Mouse (Mus musculus) hindbrain, embryonic 14.5 days (tissue): ENCODE measurements around the gene Vwa3a. TPM values are rescaled to one million over a fixed set of nuclear protein-coding genes. Genes with fewer than 3 reads are reported as not detected.

Source experiments
- ATAC-seq: fragments of 200-750 bp; cut with Nextera tagmentation; 2 replicates; pipeline ENCODE4 v1.8.0; 2017; ENCODE audit warnings: moderate number of reproducible peaks, mild to moderate bottlenecking, moderate TSS enrichment, moderate library complexity; ENCODE audit not compliant: low FRiP score
- DNase-seq: peaks from one replicate; pipeline ENCODE4 v3.0.0-alpha.2; 2015; ENCODE audit warnings: low spot score
- H3K27ac ChIP-seq: fragments of 300-500 bp; sonication (generic); 2 replicates; pipeline ENCODE4 v1.5.1; 2014; ENCODE audit warnings: mild to moderate bottlenecking, moderate library complexity
- H3K27me3 ChIP-seq: fragments of 300-500 bp; sonication (generic); 2 replicates; pipeline ENCODE4 v1.6.1; 2014; ENCODE audit warnings: mild to moderate bottlenecking, low read length, mixed read lengths; ENCODE audit not compliant: control insufficient read depth, insufficient read depth
- H3K36me3 ChIP-seq: fragments of 300-500 bp; sonication (generic); replicated peaks from 2 replicates; pipeline ENCODE4 v1.6.1; 2014; ENCODE audit not compliant: control insufficient read depth, insufficient read depth
- H3K4me1 ChIP-seq: fragments of 300-500 bp; sonication (generic); replicated peaks from 2 replicates; pipeline ENCODE4 v1.6.1; 2014; ENCODE audit warnings: antibody characterized with exemption, low read length, mixed read lengths; ENCODE audit not compliant: control insufficient read depth, insufficient read depth
- H3K4me2 ChIP-seq: fragments of 300-500 bp; sonication (generic); replicated peaks from 2 replicates; pipeline ENCODE4 v1.6.1; 2014; ENCODE audit warnings: mild to moderate bottlenecking, moderate library complexity
- H3K4me3 ChIP-seq: fragments of 300-500 bp; sonication (generic); replicated peaks from 2 replicates; pipeline ENCODE4 v1.5.1; 2014; ENCODE audit warnings: mild to moderate bottlenecking, low read length
- H3K9ac ChIP-seq: fragments of 300-500 bp; sonication (generic); 2 replicates; pipeline ENCODE4 v1.6.1; 2014
- H3K9me3 ChIP-seq: fragments of 300-500 bp; sonication (generic); 2 replicates; pipeline ENCODE4 v1.6.1; 2016; ENCODE audit warnings: low read length; ENCODE audit not compliant: control insufficient read depth
- WGBS: fragments of 180-500 bp; shearing (Covaris S2); extraction: QIAGEN DNeasy Blood & Tissue Kit; methylation state at CpG from one replicate; pipeline ENCODE4 v1.1.7; 2014; 5-methylcytosine and 5-hydroxymethylcytosine counted together
- polyA plus RNA-seq: library from polyadenylated mRNA; unstranded; fragments of >200 nt; fragmentation: Nextera tagmentation; extraction: Ambion mirVana; gene quantifications from 2 replicates; pipeline ENCODE4 v1.2.1, GENCODE M21; 2014

The Vwa3a gene
- polyA plus RNA-seq, 1 experiment from 2014 or later = 2.6 TPM

DNA sequence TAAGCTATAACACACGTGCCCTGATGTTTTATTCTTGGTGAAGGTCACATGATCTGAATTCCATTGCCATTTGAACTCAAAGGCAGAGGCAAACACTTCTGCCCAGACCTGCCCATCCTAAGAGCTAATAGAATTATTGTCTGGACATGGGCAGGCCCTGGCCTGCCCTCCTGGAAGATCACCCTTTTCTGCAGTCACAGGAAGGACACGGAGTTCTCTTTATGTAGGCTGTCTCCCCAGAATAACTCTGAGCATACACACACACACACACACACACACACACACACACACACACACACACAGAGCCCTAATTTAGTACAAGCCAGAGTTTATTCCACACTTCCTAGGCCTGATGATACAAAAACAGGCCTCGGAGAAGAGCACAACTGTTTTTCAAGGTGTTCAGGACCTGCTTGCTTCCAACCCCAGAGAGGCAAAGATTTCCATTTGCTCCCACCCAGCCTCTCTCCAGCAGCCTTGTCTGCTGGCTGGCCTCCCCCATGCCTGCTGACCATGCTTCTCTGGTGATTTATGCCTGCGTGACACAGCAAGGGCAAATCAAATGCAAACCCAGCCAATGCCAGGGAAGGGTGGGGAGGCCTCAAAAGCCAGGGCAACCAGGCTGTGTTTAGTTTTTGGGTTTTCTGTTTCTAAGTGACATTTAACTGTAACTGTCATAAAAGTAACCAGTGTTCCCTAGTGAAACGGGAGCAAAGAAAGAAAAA is 99.5 kb downstream of the Vwa3a start:
- H3K4me2 ChIP-seq = no peak overlapping the region
- no peaks in the 10 kb centered on the region for H3K4me1 ChIP-seq
- no peaks in the 10 kb centered on the region for H3K36me3 ChIP-seq
- no peak overlapping the region for H3K9ac ChIP-seq
- DNase-seq (no peak), ATAC-seq (no peak)
- no peaks in the 10 kb centered on the region for H3K27me3 ChIP-seq
- no peak overlapping the region for H3K4me3 ChIP-seq
- 69% methylated on average over 5 of the region's 5 CpGs for WGBS
- H3K27ac ChIP-seq = no peak overlapping the region
- H3K9me3 ChIP-seq = no peaks in the 10 kb centered on the region

DNA sequence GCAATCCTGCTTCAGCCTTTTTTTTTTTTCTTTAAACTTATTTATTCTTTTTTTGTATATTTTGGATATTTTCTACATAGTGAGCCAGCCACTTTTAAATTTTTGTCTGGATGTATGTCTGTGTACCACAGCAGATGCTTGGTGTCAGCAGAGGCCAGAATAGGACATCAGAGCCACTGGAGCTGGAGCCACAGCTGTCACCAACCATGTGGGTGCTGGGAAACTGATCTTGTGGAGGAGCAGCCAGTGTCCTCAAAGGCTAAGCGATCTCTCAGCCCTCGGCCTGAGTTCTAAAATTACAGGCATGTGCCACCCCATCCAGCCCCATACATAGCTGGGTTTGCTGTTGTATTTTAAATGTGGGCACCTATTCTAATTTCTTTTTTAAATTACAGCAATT is 100.7 kb downstream of the Vwa3a start:
- no peak overlapping the region for H3K4me2 ChIP-seq
- DNase-seq (no peak), ATAC-seq (no peak)
- H3K4me3 ChIP-seq = no peak overlapping the region
- H3K9ac ChIP-seq = no peak overlapping the region
- no peak overlapping the region for H3K27ac ChIP-seq
- H3K36me3 ChIP-seq = no peaks in the 10 kb centered on the region
- 80% methylated on average over 2 of the region's 2 CpGs for WGBS
- H3K4me1 ChIP-seq = peaks cover 7% of the 10 kb centered on the region
- no peaks in the 10 kb centered on the region for H3K9me3 ChIP-seq
- H3K27me3 ChIP-seq = no peaks in the 10 kb centered on the region

DNA sequence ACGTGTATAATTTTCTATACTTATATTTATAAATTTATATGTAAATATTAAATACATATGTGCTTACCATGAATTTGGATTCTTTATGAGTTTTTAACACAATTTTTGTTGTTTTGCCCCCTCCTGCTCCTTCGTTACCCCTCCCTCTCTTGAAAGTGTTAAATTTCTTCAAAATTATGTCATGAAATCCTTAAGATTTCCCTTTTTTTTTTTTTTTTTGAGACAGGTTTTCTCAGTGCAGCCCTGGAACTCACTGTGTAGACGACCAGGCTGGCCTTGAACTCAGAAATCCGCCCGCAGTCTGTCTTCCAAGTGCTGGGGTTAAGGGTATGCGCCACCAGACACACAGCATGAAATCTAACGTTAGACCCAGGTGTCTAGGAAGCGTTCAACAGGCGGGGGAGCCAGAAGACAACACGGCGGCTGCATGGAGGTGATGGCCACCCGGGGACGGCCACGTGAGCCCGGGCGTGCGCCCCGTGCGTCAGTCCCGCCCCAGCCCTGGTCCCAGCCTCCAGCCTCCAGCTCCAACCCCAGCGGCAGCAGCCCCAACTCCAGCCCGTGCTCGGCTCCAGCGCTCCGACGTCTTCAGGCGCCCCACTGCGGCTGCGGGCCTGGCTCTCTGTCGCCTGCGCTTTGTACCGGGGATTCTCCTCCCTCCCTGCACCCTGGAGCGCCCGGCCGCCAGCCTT is 103.4 kb downstream of the Vwa3a start, which contains the start of gene Eef2k:
Eef2k (plus strand) TSS at position 487 of the 692 bp plus-strand sequence.
- Histone ChIP-seq H3K9ac (peak within 1 kb of the TSS; percentile 78), H3K4me1 (peaks cover 12% of the 10 kb centered on the region), H3K27me3 (no peaks in the 10 kb centered on the region), H3K4me2 (peak within 1 kb of the TSS; percentile 64), H3K36me3 (no peaks in the 10 kb centered on the region), H3K27ac (peak within 1 kb of the TSS; percentile 91), H3K9me3 (no peaks in the 10 kb centered on the region), H3K4me3 (peak within 1 kb of the TSS; percentile 56)
- 3% methylated on average over 34 of the region's 35 CpGs for WGBS
- DNase-seq (peak; percentile 86), ATAC-seq (peak; percentile 90)

DNA sequence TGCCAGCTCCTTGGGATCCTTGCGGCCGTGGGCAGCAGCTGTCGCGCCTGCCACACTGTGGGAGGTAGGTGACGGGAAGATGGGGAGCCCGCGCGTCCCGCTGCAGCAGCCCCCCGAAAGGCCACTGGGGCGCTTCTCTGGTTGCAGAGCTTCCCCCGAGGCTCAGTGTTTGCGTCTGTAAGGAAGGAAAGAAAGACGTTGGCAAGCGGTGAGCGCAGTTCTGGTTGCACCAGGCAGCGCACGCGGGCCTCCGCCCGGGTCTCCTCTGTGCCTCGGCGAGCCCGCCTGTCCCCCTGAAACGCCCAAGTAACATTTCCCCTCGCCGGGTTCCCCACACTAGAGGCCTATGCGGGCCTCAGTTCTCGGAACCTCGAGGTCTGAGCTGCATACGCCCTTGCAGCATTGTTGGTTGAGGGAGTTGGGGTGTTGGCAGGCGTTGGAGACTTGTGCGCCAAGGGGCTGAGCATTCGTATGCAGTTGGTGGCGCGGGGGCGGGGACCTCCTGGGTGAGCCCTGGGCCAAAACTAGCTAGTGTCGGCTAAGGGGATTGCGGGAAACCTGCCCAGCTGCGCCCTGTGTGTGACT is 104.0 kb downstream of the Vwa3a start:
- DNase-seq (peak; percentile 69), ATAC-seq (peak; percentile 80)
- Histone ChIP-seq H3K9me3 (no peaks in the 10 kb centered on the region), H3K9ac (peak overlapping the region; percentile 78), H3K4me3 (peak overlapping the region; percentile 56), H3K4me1 (peaks cover 12% of the 10 kb centered on the region), H3K4me2 (peak overlapping the region; percentile 64), H3K27ac (peak overlapping the region; percentile 91), H3K36me3 (no peaks in the 10 kb centered on the region), H3K27me3 (no peaks in the 10 kb centered on the region)
- WGBS = under 1% methylated on average over 40 of the region's 40 CpGs

DNA sequence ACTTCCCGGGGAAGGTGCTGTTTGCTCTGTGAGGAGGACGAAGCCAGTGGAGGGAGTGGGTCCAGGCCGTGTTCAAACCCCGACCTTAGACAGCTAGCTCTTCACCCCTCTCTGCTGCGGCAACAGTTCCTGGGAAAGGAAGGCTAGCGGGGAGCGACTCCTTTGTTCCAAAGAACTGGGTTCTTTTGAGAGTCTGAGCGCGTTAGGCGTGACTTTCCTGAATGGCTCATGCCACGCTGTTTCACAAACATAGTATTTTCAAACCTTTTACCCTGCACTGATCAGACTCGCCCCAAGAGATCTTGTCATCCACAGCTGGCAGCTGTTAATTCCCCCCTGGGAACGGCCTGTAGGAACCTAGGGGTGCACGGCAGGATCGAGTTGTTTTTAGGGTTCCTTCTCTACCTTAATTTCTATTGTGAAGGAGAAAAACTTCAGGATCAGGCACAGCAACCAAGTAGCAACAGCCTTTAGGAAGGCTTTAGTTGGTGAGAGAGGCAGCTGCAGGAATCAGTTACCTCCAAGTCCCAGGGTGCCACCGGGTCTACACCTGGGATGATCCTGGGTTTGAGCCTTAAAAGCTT is 104.8 kb downstream of the Vwa3a start:
- Histone ChIP-seq H3K9ac (peak overlapping the region; percentile 78), H3K27me3 (no peaks in the 10 kb centered on the region), H3K9me3 (no peaks in the 10 kb centered on the region), H3K4me3 (peak overlapping the region; percentile 56), H3K4me2 (peak overlapping the region; percentile 64), H3K4me1 (peaks cover 12% of the 10 kb centered on the region), H3K36me3 (no peaks in the 10 kb centered on the region), H3K27ac (peak overlapping the region; percentile 91)
- peak; percentile 45 for DNase-seq
- ATAC-seq = peak; percentile 15; the same call in 1 of the 2 replicates
- WGBS = under 1% methylated on average over 16 of the region's 16 CpGs

DNA sequence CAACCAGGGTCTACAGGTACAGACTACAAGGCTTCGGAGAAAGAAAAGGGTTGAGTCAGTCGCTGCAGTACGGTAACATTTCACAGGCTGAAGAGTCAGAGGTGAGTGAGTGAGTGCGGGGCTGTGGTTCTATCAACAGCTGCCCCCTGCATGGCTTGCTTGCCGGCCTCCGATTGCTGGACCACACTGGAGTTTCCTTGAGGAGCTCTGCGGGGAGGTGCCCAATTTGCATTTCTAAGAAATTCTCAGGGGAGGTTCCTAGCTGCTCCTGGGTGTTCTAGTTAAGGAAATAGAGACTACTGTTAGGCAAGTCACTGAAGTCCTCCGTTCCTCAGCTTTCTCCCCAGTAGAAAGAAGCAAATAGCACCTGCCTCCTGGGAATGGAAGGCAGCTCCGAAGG is 105.6 kb downstream of the Vwa3a start:
- peak overlapping the region; percentile 78 for H3K9ac ChIP-seq
- H3K4me2 ChIP-seq = peak overlapping the region; percentile 64
- DNase-seq = no peak
- no peaks in the 10 kb centered on the region for H3K27me3 ChIP-seq
- no peaks in the 10 kb centered on the region for H3K9me3 ChIP-seq
- H3K36me3 ChIP-seq = no peaks in the 10 kb centered on the region
- ATAC-seq = no peak
- H3K4me3 ChIP-seq = peak overlapping the region; percentile 56
- H3K27ac ChIP-seq = 0 out of 2 replicates have a peak overlapping the region, but pooled peaks have one; percentile 91
- peaks cover 12% of the 10 kb centered on the region for H3K4me1 ChIP-seq
- WGBS = 5% methylated on average over 9 of the region's 9 CpGs

DNA sequence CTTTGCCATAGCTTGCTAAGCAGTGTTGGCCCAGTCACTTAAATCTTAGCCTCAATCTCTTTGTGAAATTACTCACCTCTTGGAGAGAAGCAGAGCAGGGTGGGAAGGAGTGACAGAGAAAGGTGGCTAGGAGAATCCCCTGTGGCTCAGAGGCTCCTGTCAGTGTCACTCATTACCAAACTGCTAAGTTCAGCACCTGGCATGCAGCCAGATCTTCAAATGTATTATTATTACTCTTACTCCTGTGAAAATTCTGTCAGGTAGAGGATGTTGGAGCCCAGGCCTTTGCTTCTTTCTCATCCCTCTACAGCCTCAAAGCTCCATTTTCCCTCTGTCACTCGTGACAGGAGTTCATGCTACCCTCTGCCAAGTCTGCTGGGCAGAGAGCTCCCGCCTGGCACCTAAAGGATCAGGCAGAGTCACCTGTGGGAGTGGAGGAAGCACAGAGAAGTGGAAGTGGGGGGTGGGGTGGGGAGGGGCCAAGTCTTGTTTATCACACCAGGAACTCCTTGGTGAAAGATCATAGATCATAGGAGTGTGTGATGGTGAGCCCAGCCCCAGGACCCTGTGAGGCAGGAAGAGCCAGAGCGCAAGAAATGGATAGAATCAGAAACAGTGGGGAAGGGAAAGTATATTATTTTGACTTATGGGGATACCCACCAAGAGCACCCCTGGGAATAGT is 109.9 kb downstream of the Vwa3a start:
- H3K4me3 ChIP-seq = no peak overlapping the region
- H3K27ac ChIP-seq = no peak overlapping the region
- H3K4me1 ChIP-seq = peaks cover 27% of the 10 kb centered on the region
- no peaks in the 10 kb centered on the region for H3K9me3 ChIP-seq
- no peak overlapping the region for H3K4me2 ChIP-seq
- no peak for DNase-seq
- no peaks in the 10 kb centered on the region for H3K27me3 ChIP-seq
- no peaks in the 10 kb centered on the region for H3K36me3 ChIP-seq
- WGBS = 89% methylated on average over 3 of the region's 3 CpGs
- ATAC-seq = no peak
- no peak overlapping the region for H3K9ac ChIP-seq

DNA sequence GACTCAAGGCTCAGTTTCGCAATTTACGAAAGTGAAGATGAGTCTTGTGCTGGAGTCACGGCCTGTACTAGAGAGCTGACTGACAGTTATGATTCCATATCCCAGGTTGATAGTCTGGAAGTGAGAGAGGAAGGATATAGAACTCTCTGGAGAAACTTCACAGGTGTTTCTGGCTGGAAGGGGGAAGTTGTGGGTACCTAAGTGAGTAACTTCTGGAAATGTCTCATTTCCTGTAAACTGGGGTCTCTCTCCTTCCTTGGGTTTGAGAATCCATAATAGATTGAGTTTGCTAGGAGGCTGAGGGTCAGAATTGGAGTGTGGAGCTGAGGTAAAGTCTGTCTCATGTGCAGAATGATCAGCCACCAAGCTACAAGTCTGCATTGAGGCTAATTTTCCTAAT is 111.0 kb downstream of the Vwa3a start:
- H3K9me3 ChIP-seq = no peaks in the 10 kb centered on the region
- H3K27me3 ChIP-seq = no peaks in the 10 kb centered on the region
- H3K27ac ChIP-seq = no peak overlapping the region
- H3K9ac ChIP-seq = no peak overlapping the region
- no peak overlapping the region for H3K4me3 ChIP-seq
- H3K4me1 ChIP-seq = peaks cover 16% of the 10 kb centered on the region; the same call in 1 of the 2 replicates
- DNase-seq (no peak), ATAC-seq (no peak)
- no peaks in the 10 kb centered on the region for H3K36me3 ChIP-seq
- H3K4me2 ChIP-seq = no peak overlapping the region
- WGBS = 93% methylated on average over 3 of the region's 3 CpGs
